Mouse (Mus musculus) gastrocnemius, adult 18-20 months (tissue): Measurements from ENCODE around the gene Klhl30. TPM values are rescaled to one million over a fixed set of nuclear protein-coding genes. Genes with fewer than 3 reads are reported as not detected.

Experiments used
- DNase-seq: peaks from one replicate; pipeline ENCODE4 v3.0.0; 2021; ENCODE audit warnings: low spot score
- long read RNA-seq, 2 experiments: library from polyadenylated mRNA; stranded (forward); transcript quantifications; one replicate each; pipeline ENCODE4 v2.0.0; 2021
- total RNA-seq, 2 experiments: library from RNA; stranded (reverse); gene quantifications; 2 replicates each; pipeline ENCODE4 v1.2.3; 2021

Gene Klhl30
- 10 to 100 TPM; 72.6 to 80.4 TPM for total RNA-seq
- long read RNA-seq, experiment 1, transcript Klhl30-201 (8 exons, 3,089 nt) = major isoform, 81 of 110 reads
- long read RNA-seq, experiment 1, partial matches to known transcripts = 27 of 110 reads
- long read RNA-seq, experiment 1, other reads (novel, unspliced or antisense) = 2 of 110 reads
- long read RNA-seq, experiment 2, transcript Klhl30-201 (8 exons, 3,089 nt) = major isoform, 75 of 109 reads
- long read RNA-seq, experiment 2, partial matches to known transcripts = 28 of 109 reads
- long read RNA-seq, experiment 2, other reads (novel, unspliced or antisense) = 6 of 109 reads

- DNase-seq = peak; percentile 64
These were observed at the start of gene Klhl30 for GRCm38 (mm10) chr1:91350841-91351240. Gene Klhl30 (plus strand): TSS chr1:91351016.

GRCm38 (mm10) chr1:91301206-91301920 lies 49.5 kb upstream of the Klhl30 start:
- no peak for DNase-seq

DNA sequence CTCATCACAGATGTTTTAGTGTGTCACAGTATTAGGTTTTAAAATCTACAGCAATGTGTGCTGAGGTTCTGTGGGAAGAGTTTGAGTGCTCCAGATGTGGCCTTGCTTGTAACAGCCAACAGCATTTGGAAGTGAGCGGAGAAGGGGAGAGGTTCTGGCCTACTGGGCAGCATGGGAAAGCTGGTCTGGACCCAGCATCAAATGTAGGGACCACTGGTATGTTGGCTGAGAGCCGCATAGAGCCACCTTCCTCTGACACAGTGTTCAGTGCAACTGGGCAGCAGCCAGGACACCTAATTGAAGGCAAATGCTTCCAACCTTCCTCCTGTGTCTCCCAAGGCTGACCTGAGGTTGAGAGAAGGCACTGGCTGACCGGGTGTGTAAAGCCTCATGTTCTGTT lies 48.8 kb upstream of the Klhl30 start:
- no peak for DNase-seq

- DNase-seq = no peak
These were observed 46.2 kb upstream of the Klhl30 start for GRCm38 (mm10) chr1:91304621-91305020.

GRCm38 (mm10) chr1:91309366-91310085 lies 41.3 kb upstream of the Klhl30 start:
- no peak for DNase-seq

GRCm38 (mm10) chr1:91312273-91312672 lies 38.5 kb upstream of the Klhl30 start:
- no peak for DNase-seq

DNA sequence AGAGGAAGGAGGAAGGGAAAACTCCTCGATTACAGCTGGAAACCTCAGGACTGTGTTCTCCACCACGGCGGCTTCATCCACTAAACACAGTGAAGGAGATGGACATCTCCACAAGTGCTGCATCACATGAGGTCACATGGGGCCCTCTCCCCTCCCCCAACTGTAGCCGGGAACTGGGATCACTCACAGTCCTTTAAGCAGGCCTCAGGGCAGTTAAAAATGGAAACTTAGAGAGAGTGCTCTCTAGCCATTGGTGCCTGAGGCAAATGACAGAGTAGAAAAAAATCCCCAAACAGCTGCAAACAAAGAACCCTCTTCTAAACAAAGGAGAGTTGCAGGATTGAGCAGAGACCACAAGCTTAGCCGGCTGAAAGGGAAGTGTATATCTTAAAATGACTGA lies 37.6 kb upstream of the Klhl30 start:
- DNase-seq = no peak

- DNase-seq = no peak
These were observed 33.2 kb upstream of the Klhl30 start for GRCm38 (mm10) chr1:91317656-91318055.

DNA sequence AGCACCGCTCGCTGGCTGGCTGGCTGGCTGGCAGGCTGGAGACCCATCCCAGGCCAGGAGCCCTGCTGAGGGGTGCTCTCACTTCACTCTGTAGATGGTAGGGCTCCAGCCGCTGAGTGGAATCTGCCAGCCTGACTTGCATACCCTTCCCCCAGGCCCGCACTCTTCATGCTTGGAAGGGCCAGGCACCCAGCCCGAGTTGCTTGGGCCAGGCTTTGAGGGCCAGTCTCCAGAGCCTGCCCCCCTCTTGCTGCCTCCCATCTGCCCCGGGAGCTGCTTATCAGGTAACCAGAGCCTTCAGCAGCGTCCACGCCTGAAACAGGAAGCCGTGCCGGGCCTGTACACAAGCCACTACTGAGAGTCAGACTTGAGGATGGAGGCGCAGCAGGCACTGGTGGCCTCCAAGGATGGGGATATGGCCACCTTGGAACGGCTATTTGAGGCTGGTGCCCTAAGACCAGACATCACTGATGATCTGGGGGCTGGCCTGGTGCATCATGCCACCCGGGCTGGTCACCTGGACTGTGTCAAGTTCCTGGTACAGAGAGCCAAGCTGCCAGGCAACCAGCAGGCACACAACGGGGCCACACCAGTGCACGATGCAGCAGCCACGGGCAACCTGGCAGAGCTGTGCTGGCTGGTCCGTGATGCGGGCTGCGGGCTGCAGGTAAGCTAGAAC lies 28.9 kb upstream of the Klhl30 start, which contains the start of gene Espnl:
Gene Espnl (plus strand): TSS at position 316 of the 679 bp plus-strand sequence.
- DNase-seq = no peak

DNA sequence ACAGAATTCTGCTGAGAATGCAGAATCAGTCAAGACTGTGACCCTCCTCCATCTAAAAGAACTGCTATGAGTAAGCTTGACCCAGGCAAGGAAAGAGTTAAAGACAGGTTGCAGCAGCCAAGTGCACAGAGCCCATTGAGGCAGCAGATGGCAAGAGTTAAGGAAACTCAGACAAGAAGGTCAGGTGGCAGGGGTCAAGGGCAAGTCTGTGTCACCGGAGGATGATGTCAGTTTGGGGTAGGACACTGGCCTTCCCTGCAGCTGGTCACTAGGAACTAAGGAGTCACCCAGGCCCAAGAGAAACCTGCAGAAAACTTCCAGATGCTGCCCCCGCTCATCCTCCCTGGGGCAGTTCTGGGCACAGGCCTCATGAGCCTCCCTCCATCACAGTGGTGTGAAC lies 26.2 kb upstream of the Klhl30 start:
- no peak for DNase-seq

GRCm38 (mm10) chr1:91325488-91326042 lies 25.3 kb upstream of the Klhl30 start:
- DNase-seq = no peak

DNA sequence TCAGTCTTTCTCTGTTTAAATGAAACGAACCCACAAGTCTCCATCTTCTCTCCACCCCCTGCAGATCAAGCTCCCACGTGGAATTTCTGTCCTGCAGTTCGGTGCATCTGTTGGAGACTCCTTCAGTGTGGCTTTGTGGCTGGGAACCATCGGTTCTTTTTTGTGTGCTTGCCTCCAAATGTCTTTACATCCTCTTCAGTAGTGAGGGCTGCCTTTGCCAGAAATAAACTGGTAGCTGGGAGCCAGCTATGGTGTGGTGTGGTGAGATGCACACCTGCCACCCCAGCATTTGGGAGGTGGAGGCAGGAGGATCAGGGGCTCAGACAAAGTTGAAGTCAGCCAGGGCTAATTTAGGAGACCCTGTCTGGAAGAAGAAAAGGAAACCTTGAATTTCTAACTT lies 18.7 kb upstream of the Klhl30 start:
- no peak for DNase-seq

DNA sequence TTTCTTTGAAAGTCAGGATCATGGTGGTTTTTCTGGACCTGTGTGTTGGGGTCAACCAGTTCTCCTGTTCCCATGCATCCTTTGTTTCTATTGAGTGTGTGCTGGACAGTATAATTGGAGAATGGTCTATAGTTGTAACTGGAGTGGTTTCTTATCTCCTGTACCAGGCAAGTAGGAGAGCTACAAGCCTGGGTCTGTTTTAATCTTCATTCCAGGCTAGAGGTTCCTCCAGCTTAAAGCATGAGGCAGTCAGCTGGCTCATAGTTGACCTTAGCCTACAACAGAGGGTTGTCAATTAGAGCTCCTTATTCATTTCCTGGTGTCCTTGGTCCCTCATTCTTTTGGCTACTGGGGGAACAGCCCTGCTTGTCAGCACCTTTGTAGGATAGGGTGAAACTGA lies 17.2 kb upstream of the Klhl30 start:
- no peak for DNase-seq

DNA sequence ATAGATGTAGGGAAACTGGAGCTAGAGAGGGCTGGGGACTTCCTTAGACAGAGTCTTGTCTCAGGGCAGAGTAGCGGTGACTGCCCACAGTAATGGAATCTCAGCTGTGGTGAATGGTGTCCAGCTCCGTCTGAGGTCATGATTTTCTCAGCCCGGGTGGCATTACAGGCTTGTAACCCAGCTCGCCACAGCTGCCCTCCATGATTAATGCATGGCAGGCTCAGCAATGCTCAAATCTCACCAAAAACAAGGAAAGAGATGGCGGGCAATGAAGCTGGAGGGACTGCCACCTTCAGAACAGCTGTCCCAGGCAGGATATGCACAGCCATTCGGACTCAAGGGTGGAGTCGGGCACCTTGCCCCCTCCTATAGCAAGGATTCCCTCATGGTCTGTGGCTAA lies 13.5 kb upstream of the Klhl30 start:
- no peak for DNase-seq

GRCm38 (mm10) chr1:91344001-91344400 lies 6.8 kb upstream of the Klhl30 start:
- DNase-seq = no peak

DNA sequence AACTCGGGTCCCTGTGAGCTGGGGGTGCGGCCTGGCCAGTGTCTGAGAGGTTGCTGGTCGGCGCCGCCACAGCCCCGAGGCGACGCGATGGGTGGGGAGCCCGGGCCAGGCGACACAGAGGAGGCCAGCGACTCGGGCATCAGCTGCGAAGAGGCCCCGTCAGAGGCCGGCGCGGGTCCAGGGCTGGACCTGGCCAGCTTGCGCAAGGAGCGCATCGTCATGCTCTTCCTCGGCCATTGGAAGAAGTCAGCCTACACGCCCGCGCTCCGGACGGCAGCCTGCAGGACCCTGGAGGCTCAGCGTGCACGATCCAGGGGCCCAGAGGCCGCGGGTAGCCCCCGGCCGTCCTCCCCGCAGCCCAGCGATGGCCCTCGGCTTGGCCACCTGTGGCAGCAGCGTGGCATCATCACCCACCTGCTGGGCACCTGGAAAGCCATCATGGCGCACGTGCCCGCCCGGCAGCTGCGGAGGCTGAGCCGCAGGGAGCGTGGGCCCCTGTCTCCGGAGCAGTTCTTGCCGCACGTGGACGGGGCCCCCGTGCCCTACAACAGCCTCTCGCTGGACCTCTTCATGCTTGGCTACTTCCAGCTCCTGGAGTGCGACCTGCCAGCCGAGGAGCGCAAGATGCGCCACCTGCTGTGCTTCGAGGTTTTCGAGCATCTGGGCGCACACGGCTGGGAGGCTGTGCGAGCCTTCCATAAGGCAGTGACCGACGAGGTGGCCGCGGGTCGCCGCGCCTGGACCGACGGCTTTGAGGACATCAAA lies 5.7 kb upstream of the Klhl30 start:
- no peak for DNase-seq

DNA sequence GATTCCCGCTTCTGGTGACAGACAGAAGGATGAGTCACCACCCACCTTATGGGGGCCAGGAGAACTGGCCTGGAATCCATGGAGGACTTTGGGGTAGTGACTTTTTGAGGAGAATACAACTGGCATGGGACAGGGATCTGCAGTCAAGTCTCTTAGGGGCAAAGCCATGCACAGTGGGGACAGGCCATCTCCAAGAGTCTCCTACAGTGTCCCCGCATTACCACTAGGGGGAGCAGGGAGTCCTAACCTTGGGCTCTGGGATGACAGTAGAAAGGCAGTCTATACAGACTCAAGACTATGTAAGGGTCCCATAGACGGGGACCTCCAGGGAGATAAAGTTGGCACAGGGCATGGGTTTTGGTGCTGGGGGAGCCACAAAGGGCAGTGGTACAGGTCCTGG lies 3.9 kb upstream of the Klhl30 start:
- peak; percentile 77 for DNase-seq

GRCm38 (mm10) chr1:91351249-91351648 lies 433 bp downstream of the Klhl30 start:
- no peak for DNase-seq

GRCm38 (mm10) chr1:91352277-91352676 lies 1.5 kb downstream of the Klhl30 start:
- DNase-seq = no peak

- DNase-seq = peak; percentile 53
These were observed 5.3 kb downstream of the Klhl30 start for GRCm38 (mm10) chr1:91356105-91356504.

GRCm38 (mm10) chr1:91362113-91362512 lies 11.3 kb downstream of the Klhl30 start:
- no peak for DNase-seq
